Mouse (Mus musculus): ENCODE measurements around the gene Slc13a2. TPM values are rescaled to one million over a fixed set of nuclear protein-coding genes. Genes with fewer than 3 reads are reported as not detected.

Slc13a2 gene
- polyA plus RNA-seq, 1 experiment from 2014 or later = not detected

GRCm38 (mm10) chr11:78431176-78431575 is 9.2 kb upstream of the Slc13a2 start:
- Histone ChIP-seq H3K9me3 (replicated peaks) (no peaks in the 10 kb centered on the region), H3K27ac (no peak overlapping the region), H3K36me3 (no peaks in the 10 kb centered on the region), H3K27me3 (no peaks in the 10 kb centered on the region), H3K9ac (no peak overlapping the region), H3K4me3 (no peak overlapping the region), H3K4me1 (replicated peaks) (peaks cover 8% of the 10 kb centered on the region), H3K4me2 (no peak overlapping the region)
- 85% methylated on average over 10 of the region's 10 CpGs for WGBS
- ATAC-seq (replicated peaks; ENCODE audit: insufficient number of reproducible peaks, insufficient read depth, low FRiP score, low read depth) = no peak

GRCm38 (mm10) chr11:78430195-78430878 is 8.3 kb upstream of the Slc13a2 start:
- H3K27ac ChIP-seq = no peak overlapping the region
- H3K4me3 ChIP-seq = no peak overlapping the region
- H3K9ac ChIP-seq = no peak overlapping the region
- no peak overlapping the region for H3K4me2 ChIP-seq
- H3K4me1 ChIP-seq (replicated peaks) = no peaks in the 10 kb centered on the region; the same call in 1 of the 2 replicates
- 40% methylated on average over 11 of the region's 11 CpGs for WGBS
- H3K9me3 ChIP-seq (replicated peaks) = no peaks in the 10 kb centered on the region
- no peaks in the 10 kb centered on the region for H3K27me3 ChIP-seq
- H3K36me3 ChIP-seq = no peaks in the 10 kb centered on the region
- no peak for ATAC-seq (replicated peaks; ENCODE audit: insufficient number of reproducible peaks, insufficient read depth, low FRiP score, low read depth)

- no peak overlapping the region for H3K4me2 ChIP-seq
- H3K27ac ChIP-seq = no peak overlapping the region
- H3K9ac ChIP-seq = no peak overlapping the region
- no peak overlapping the region for H3K4me3 ChIP-seq
- no peaks in the 10 kb centered on the region for H3K4me1 ChIP-seq (replicated peaks)
- no peak for ATAC-seq (replicated peaks; ENCODE audit: insufficient number of reproducible peaks, insufficient read depth, low FRiP score, low read depth)
- H3K9me3 ChIP-seq (replicated peaks) = no peaks in the 10 kb centered on the region
- WGBS = 76% methylated on average over 5 of the region's 5 CpGs
- H3K27me3 ChIP-seq = no peaks in the 10 kb centered on the region
- no peaks in the 10 kb centered on the region for H3K36me3 ChIP-seq
These were observed 6.3 kb upstream of the Slc13a2 start for GRCm38 (mm10) chr11:78428309-78428708.

- Histone ChIP-seq H3K4me3 (no peak overlapping the region), H3K27ac (no peak overlapping the region), H3K9me3 (replicated peaks) (no peaks in the 10 kb centered on the region), H3K4me2 (no peak overlapping the region), H3K27me3 (peaks cover 6% of the 10 kb centered on the region), H3K36me3 (no peaks in the 10 kb centered on the region), H3K9ac (no peak overlapping the region), H3K4me1 (replicated peaks) (no peaks in the 10 kb centered on the region)
- ATAC-seq (replicated peaks; ENCODE audit: insufficient number of reproducible peaks, insufficient read depth, low FRiP score, low read depth) = no peak
- WGBS = 89% methylated on average over 6 of the region's 6 CpGs
These were observed 5.6 kb upstream of the Slc13a2 start for GRCm38 (mm10) chr11:78427655-78428054.

- Histone ChIP-seq H3K9me3 (replicated peaks) (no peaks in the 10 kb centered on the region), H3K27ac (no peak overlapping the region), H3K4me2 (no peak overlapping the region), H3K36me3 (no peaks in the 10 kb centered on the region), H3K9ac (no peak overlapping the region), H3K27me3 (peaks cover 23% of the 10 kb centered on the region), H3K4me1 (replicated peaks) (no peaks in the 10 kb centered on the region), H3K4me3 (no peak overlapping the region)
- ATAC-seq (replicated peaks; ENCODE audit: insufficient number of reproducible peaks, insufficient read depth, low FRiP score, low read depth) = no peak
- 94% methylated on average over 1 of the region's 1 CpGs for WGBS
These were observed 3.6 kb upstream of the Slc13a2 start for GRCm38 (mm10) chr11:78425572-78425971.

- Histone ChIP-seq H3K4me2 (no peak overlapping the region), H3K9ac (no peak overlapping the region), H3K4me1 (replicated peaks) (no peaks in the 10 kb centered on the region), H3K36me3 (no peaks in the 10 kb centered on the region), H3K27ac (no peak overlapping the region), H3K4me3 (no peak overlapping the region), H3K9me3 (replicated peaks) (no peaks in the 10 kb centered on the region), H3K27me3 (peaks cover 30% of the 10 kb centered on the region)
- 52% methylated on average over 2 of the region's 2 CpGs for WGBS
- ATAC-seq (replicated peaks; ENCODE audit: insufficient number of reproducible peaks, insufficient read depth, low FRiP score, low read depth) = no peak
These were observed 2.3 kb upstream of the Slc13a2 start for GRCm38 (mm10) chr11:78424352-78424751.

- H3K4me1 ChIP-seq (replicated peaks) = no peaks in the 10 kb centered on the region
- H3K27ac ChIP-seq = no peak overlapping the region
- H3K27me3 ChIP-seq = peaks cover 34% of the 10 kb centered on the region
- no peak overlapping the region for H3K9ac ChIP-seq
- H3K4me3 ChIP-seq = no peak overlapping the region
- H3K36me3 ChIP-seq = no peaks in the 10 kb centered on the region
- no peaks in the 10 kb centered on the region for H3K9me3 ChIP-seq (replicated peaks)
- no peak for ATAC-seq (replicated peaks; ENCODE audit: insufficient number of reproducible peaks, insufficient read depth, low FRiP score, low read depth)
- H3K4me2 ChIP-seq = no peak overlapping the region
- WGBS = 56% methylated on average over 13 of the region's 13 CpGs
These were observed 612 bp downstream of the Slc13a2 start for GRCm38 (mm10) chr11:78421201-78422009.

- 49% methylated on average over 12 of the region's 12 CpGs for WGBS
- H3K9ac ChIP-seq = no peak overlapping the region
- no peak for ATAC-seq (replicated peaks; ENCODE audit: insufficient number of reproducible peaks, insufficient read depth, low FRiP score, low read depth)
- H3K4me3 ChIP-seq = no peak overlapping the region
- H3K27me3 ChIP-seq = peaks cover 34% of the 10 kb centered on the region
- no peaks in the 10 kb centered on the region for H3K9me3 ChIP-seq (replicated peaks)
- H3K27ac ChIP-seq = no peak overlapping the region
- no peak overlapping the region for H3K4me2 ChIP-seq
- H3K36me3 ChIP-seq = no peaks in the 10 kb centered on the region
- no peaks in the 10 kb centered on the region for H3K4me1 ChIP-seq (replicated peaks)
These were observed 1.6 kb downstream of the Slc13a2 start for GRCm38 (mm10) chr11:78420263-78420889.

- 74% methylated on average over 6 of the region's 6 CpGs for WGBS
- H3K4me1 ChIP-seq (replicated peaks) = no peaks in the 10 kb centered on the region
- H3K27ac ChIP-seq = no peak overlapping the region
These were observed 5.2 kb downstream of the Slc13a2 start for GRCm38 (mm10) chr11:78416854-78417253.

GRCm38 (mm10) chr11:78412861-78413260 is 9.2 kb downstream of the Slc13a2 start:
- Histone ChIP-seq H3K4me3 (no peak overlapping the region), H3K27ac (no peak overlapping the region), H3K27me3 (peaks cover 8% of the 10 kb centered on the region; the same call in 1 of the 2 replicates), H3K36me3 (no peaks in the 10 kb centered on the region), H3K9ac (no peak overlapping the region), H3K9me3 (replicated peaks) (no peaks in the 10 kb centered on the region), H3K4me1 (replicated peaks) (no peaks in the 10 kb centered on the region), H3K4me2 (no peak overlapping the region)
- 69% methylated on average over 6 of the region's 6 CpGs for WGBS
- ATAC-seq (replicated peaks; ENCODE audit: insufficient number of reproducible peaks, insufficient read depth, low FRiP score, low read depth) = no peak

More at GRCm38 (mm10) chr11:78416854-78417253, 5.2 kb downstream of the Slc13a2 start:
- peaks cover 25% of the 10 kb centered on the region for H3K27me3 ChIP-seq
- H3K9me3 ChIP-seq (replicated peaks) = no peaks in the 10 kb centered on the region
- no peak overlapping the region for H3K9ac ChIP-seq
- ATAC-seq (replicated peaks; ENCODE audit: insufficient number of reproducible peaks, insufficient read depth, low FRiP score, low read depth) = no peak
- H3K4me3 ChIP-seq = no peak overlapping the region
- no peaks in the 10 kb centered on the region for H3K36me3 ChIP-seq
- no peak overlapping the region for H3K4me2 ChIP-seq

GRCm38 (mm10) chr11:78412324-78412850 is 9.6 kb downstream of the Slc13a2 start:
- ATAC-seq (replicated peaks; ENCODE audit: insufficient number of reproducible peaks, insufficient read depth, low FRiP score, low read depth) = no peak
- Histone ChIP-seq H3K36me3 (no peaks in the 10 kb centered on the region), H3K27ac (no peak overlapping the region), H3K4me3 (no peak overlapping the region), H3K27me3 (peaks cover 6% of the 10 kb centered on the region; the same call in 1 of the 2 replicates), H3K9ac (no peak overlapping the region), H3K4me1 (replicated peaks) (no peaks in the 10 kb centered on the region), H3K4me2 (no peak overlapping the region), H3K9me3 (replicated peaks) (no peaks in the 10 kb centered on the region)
- WGBS = 75% methylated on average over 6 of the region's 6 CpGs

Measured in heart, embryonic 15.5 days (tissue).